Mouse (Mus musculus): Measurements from ENCODE around the gene Dll4. TPM values are rescaled to one million over a fixed set of nuclear protein-coding genes. Genes with fewer than 3 reads are reported as not detected.
A peak's percentile ranks its signal among the peaks of the same experiment; 100 is the strongest.

Gene Dll4
- polyA plus RNA-seq, 1 experiment: not detected

GRCm38 (mm10) chr2:119313780-119314479, 11.7 kb upstream of the Dll4 start:
- Histone ChIP-seq H3K4me1 (ENCODE audit: control insufficient read depth, insufficient read depth, low read length) (peaks cover 2% of the 10 kb centered on the region; the same call in 1 of the 2 replicates), H3K27ac (ENCODE audit: control insufficient read depth, insufficient read depth, low read depth, low read length, poor library complexity) (no peak overlapping the region), H3K4me3 (replicated peaks; ENCODE audit: control insufficient read depth, low read depth, low read length) (no peak overlapping the region)
- TF ChIP-seq POLR2A (IDR thresholded peaks at IDR 0.05; ENCODE audit: borderline replicate concordance, control insufficient read depth, low read depth, low read length) (no peak), CTCF (IDR thresholded peaks at IDR 0.05; ENCODE audit: control insufficient read depth, insufficient read depth, low read length) (no peak)
- WGBS: 50% methylated on average over 10 of the region's 10 CpGs

- TF ChIP-seq CTCF (IDR thresholded peaks at IDR 0.05; ENCODE audit: control insufficient read depth, insufficient read depth, low read length): no peak
- TF ChIP-seq POLR2A (IDR thresholded peaks at IDR 0.05; ENCODE audit: borderline replicate concordance, control insufficient read depth, low read depth, low read length): no peak
- Histone ChIP-seq H3K27ac (ENCODE audit: control insufficient read depth, insufficient read depth, low read depth, low read length, poor library complexity) (no peak overlapping the region), H3K4me3 (replicated peaks; ENCODE audit: control insufficient read depth, low read depth, low read length) (no peak overlapping the region), H3K4me1 (ENCODE audit: control insufficient read depth, insufficient read depth, low read length) (peaks cover 2% of the 10 kb centered on the region; the same call in 1 of the 2 replicates)
- WGBS: 88% methylated on average over 12 of the region's 12 CpGs
These were observed 10.8 kb upstream of the Dll4 start for GRCm38 (mm10) chr2:119314742-119315310.

GRCm38 (mm10) chr2:119318043-119318710, 7.4 kb upstream of the Dll4 start:
- no peak overlapping the region for H3K4me3 ChIP-seq (replicated peaks; ENCODE audit: control insufficient read depth, low read depth, low read length)
- TF ChIP-seq POLR2A (IDR thresholded peaks at IDR 0.05; ENCODE audit: borderline replicate concordance, control insufficient read depth, low read depth, low read length) (no peak), CTCF (IDR thresholded peaks at IDR 0.05; ENCODE audit: control insufficient read depth, insufficient read depth, low read length) (no peak)
- WGBS: 66% methylated on average over 3 of the region's 3 CpGs
- H3K27ac ChIP-seq (ENCODE audit: control insufficient read depth, insufficient read depth, low read depth, low read length, poor library complexity): no peak overlapping the region
- peaks cover 2% of the 10 kb centered on the region; the same call in 1 of the 2 replicates for H3K4me1 ChIP-seq (ENCODE audit: control insufficient read depth, insufficient read depth, low read length)

GRCm38 (mm10) chr2:119320571-119320970, 5.0 kb upstream of the Dll4 start:
- H3K27ac ChIP-seq (ENCODE audit: control insufficient read depth, insufficient read depth, low read depth, low read length, poor library complexity): no peak overlapping the region
- TF ChIP-seq CTCF (IDR thresholded peaks at IDR 0.05; ENCODE audit: control insufficient read depth, insufficient read depth, low read length) (no peak), POLR2A (IDR thresholded peaks at IDR 0.05; ENCODE audit: borderline replicate concordance, control insufficient read depth, low read depth, low read length) (no peak)
- no peak overlapping the region for H3K4me3 ChIP-seq (replicated peaks; ENCODE audit: control insufficient read depth, low read depth, low read length)
- WGBS: 15% methylated on average over 8 of the region's 8 CpGs
- H3K4me1 ChIP-seq (ENCODE audit: control insufficient read depth, insufficient read depth, low read length): peaks cover 2% of the 10 kb centered on the region; the same call in 1 of the 2 replicates

- Histone ChIP-seq H3K4me3 (replicated peaks; ENCODE audit: control insufficient read depth, low read depth, low read length) (no peak overlapping the region), H3K4me1 (ENCODE audit: control insufficient read depth, insufficient read depth, low read length) (peaks cover 2% of the 10 kb centered on the region; the same call in 1 of the 2 replicates), H3K27ac (ENCODE audit: control insufficient read depth, insufficient read depth, low read depth, low read length, poor library complexity) (peak overlapping the region; percentile 23; the same call in 1 of the 2 replicates)
- TF ChIP-seq POLR2A (IDR thresholded peaks at IDR 0.05; ENCODE audit: borderline replicate concordance, control insufficient read depth, low read depth, low read length) (no peak), CTCF (IDR thresholded peaks at IDR 0.05; ENCODE audit: control insufficient read depth, insufficient read depth, low read length) (no peak)
- WGBS: 8% methylated on average over 48 of the region's 48 CpGs
These were observed 3.6 kb upstream of the Dll4 start for GRCm38 (mm10) chr2:119321771-119322586.

GRCm38 (mm10) chr2:119322587-119323300, 2.8 kb upstream of the Dll4 start:
- TF ChIP-seq CTCF (IDR thresholded peaks at IDR 0.05; ENCODE audit: control insufficient read depth, insufficient read depth, low read length): no peak
- peak; percentile 27; the same call in 1 of the 2 replicates for TF ChIP-seq POLR2A (IDR thresholded peaks at IDR 0.05; ENCODE audit: borderline replicate concordance, control insufficient read depth, low read depth, low read length)
- Histone ChIP-seq H3K4me1 (ENCODE audit: control insufficient read depth, insufficient read depth, low read length) (peaks cover 2% of the 10 kb centered on the region; the same call in 1 of the 2 replicates), H3K27ac (ENCODE audit: control insufficient read depth, insufficient read depth, low read depth, low read length, poor library complexity) (peak overlapping the region; percentile 23; the same call in 1 of the 2 replicates), H3K4me3 (replicated peaks; ENCODE audit: control insufficient read depth, low read depth, low read length) (no peak overlapping the region)
- WGBS: 22% methylated on average over 39 of the region's 39 CpGs

GRCm38 (mm10) chr2:119323866-119324575, 1.6 kb upstream of the Dll4 start:
- H3K27ac ChIP-seq (ENCODE audit: control insufficient read depth, insufficient read depth, low read depth, low read length, poor library complexity): no peak overlapping the region
- 26% methylated on average over 32 of the region's 32 CpGs for WGBS
- H3K4me3 ChIP-seq (replicated peaks; ENCODE audit: control insufficient read depth, low read depth, low read length): no peak overlapping the region
- no peaks in the 10 kb centered on the region; the same call in 1 of the 2 replicates for H3K4me1 ChIP-seq (ENCODE audit: control insufficient read depth, insufficient read depth, low read length)
- TF ChIP-seq CTCF (IDR thresholded peaks at IDR 0.05; ENCODE audit: control insufficient read depth, insufficient read depth, low read length): no peak
- TF ChIP-seq POLR2A (IDR thresholded peaks at IDR 0.05; ENCODE audit: borderline replicate concordance, control insufficient read depth, low read depth, low read length): peak; percentile 2; the same call in 1 of the 2 replicates
